In genomic region chr10:46011916-46012596, GRCm38 (mm10) we compare ENCODE assay signal across 9 mouse cellular contexts.
A peak's percentile ranks its signal among the peaks of the same experiment; 100 is the strongest.
DNase-seq lines count a peak whose midpoint lies in the region; ATAC-seq and TF ChIP-seq lines count a peak whose summit lies in the region.
"Had no signal": no experiment of that assay in that cellular context is flagged by ENCODE, and none has a peak within 500 bp of the region (broad histone marks: within the 10 kb centered on the region; RNA-seq: fewer than 3 reads in every experiment).

No protein-coding gene starts in this region.

- H3K36me3 ChIP-seq in liver, postnatal 0 days (replicated peaks; ENCODE audit: insufficient read depth, low read length) = no peaks in the 10 kb centered on the region
- H3K36me3 ChIP-seq: heart, embryonic 15.5 days had no signal

- no peak for TF ChIP-seq EP300 in liver, postnatal 0 days (IDR thresholded peaks at IDR 0.05; ENCODE audit: low read depth)

- 21% methylated on average over 12 of the region's 12 CpGs for WGBS in liver, postnatal 0 days (ENCODE audit: insufficient replicate concordance)

- H3K4me2 ChIP-seq in liver, postnatal 0 days (ENCODE audit: low read depth, low read length) = no peak overlapping the region
- H3K4me2 ChIP-seq: heart, embryonic 15.5 days had no signal

- no peak overlapping the region for H3K4me3 ChIP-seq in liver, postnatal 0 days (ENCODE audit: low read depth, low read length)
- H3K4me3 ChIP-seq: heart, embryonic 15.5 days had no signal

- H3K27me3 ChIP-seq in liver, postnatal 0 days (ENCODE audit: insufficient read depth, low read length) = no peaks in the 10 kb centered on the region
- H3K27me3 ChIP-seq: heart, embryonic 15.5 days had no signal

- H3K4me1 ChIP-seq in liver, postnatal 0 days (ENCODE audit: insufficient read depth) = no peaks in the 10 kb centered on the region
- H3K4me1 ChIP-seq: heart, embryonic 15.5 days had no signal

- DNase-seq in CD4-positive, CD25-positive, alpha-beta regulatory T cell, adult 2 months (ENCODE audit: low read depth, low spot score) = peak; percentile 31
- DNase-seq in NIH3T3 (ENCODE audit: low read depth) = peak; percentile 67
- peak; percentile 38 to 63 for DNase-seq in cerebellum, postnatal 36 days
- peak; percentile 39 for DNase-seq in kidney, postnatal 14 days
- peak; percentile 16 for DNase-seq in liver, postnatal 0 days
- peak; percentile 18 for DNase-seq in ovary, postnatal 14 days (ENCODE audit: low spot score)
- no peak for DNase-seq in T-cell, adult 2 months (ENCODE audit: low spot score)

- no peaks in the 10 kb centered on the region for H3K9me3 ChIP-seq in liver, postnatal 0 days (ENCODE audit: low read length)
- H3K9me3 ChIP-seq: heart, embryonic 15.5 days had no signal

- TF ChIP-seq CTCF in liver, postnatal 0 days (IDR thresholded peaks at IDR 0.05; ENCODE audit: low read depth) = peak; percentile 82

- H3K9ac ChIP-seq in liver, postnatal 0 days (replicated peaks) = no peak overlapping the region
- H3K9ac ChIP-seq: heart, embryonic 15.5 days had no signal

- no peak overlapping the region for H3K27ac ChIP-seq in liver, postnatal 0 days (ENCODE audit: low read depth)
- H3K27ac ChIP-seq: heart, embryonic 15.5 days had no signal

- peak; percentile 92; the same call in 1 of the 2 replicates for ATAC-seq in granulocyte monocyte progenitor cell, adult 5-6 weeks (replicated peaks; ENCODE audit: poor library complexity, severe bottlenecking)
- ATAC-seq in liver, postnatal 0 days = peak; percentile 29; the same call in 1 of the 2 replicates
